Mouse (Mus musculus) midbrain, embryonic 13.5 days (tissue): ENCODE data around the gene Ppp6r1. TPM values are rescaled to one million over a fixed set of nuclear protein-coding genes. Genes with fewer than 3 reads are reported as not detected.
"Not testable (repeated sequence)": the region's sequence is repeated elsewhere in the genome, so short reads cannot be mapped to it uniquely, and the experiment has no call there.

Experiments
- ATAC-seq: fragments of 200-750 bp; cut with Nextera tagmentation; 2 replicates; pipeline ENCODE4 v1.8.0; 2017; ENCODE audit warnings: mild to moderate bottlenecking, moderate TSS enrichment, moderate library complexity
- H3K27ac ChIP-seq: fragments of 300-500 bp; sonication (generic); 2 replicates; pipeline ENCODE4 v1.5.1; 2015; ENCODE audit warnings: inconsistent platforms, mild to moderate bottlenecking, moderate library complexity
- H3K27me3 ChIP-seq: fragments of 300-500 bp; sonication (generic); 2 replicates; pipeline ENCODE4 v1.6.1; 2015; ENCODE audit warnings: mild to moderate bottlenecking, inconsistent platforms
- H3K36me3 ChIP-seq: fragments of 300-500 bp; sonication (generic); 2 replicates; pipeline ENCODE4 v1.6.1; 2015; ENCODE audit warnings: mild to moderate bottlenecking, inconsistent platforms
- H3K4me1 ChIP-seq: fragments of 300-500 bp; sonication (generic); replicated peaks from 2 replicates; pipeline ENCODE4 v1.6.1; 2015; ENCODE audit warnings: inconsistent platforms
- H3K4me2 ChIP-seq: fragments of 300-500 bp; sonication (generic); replicated peaks from 2 replicates; pipeline ENCODE4 v1.6.1; 2015; ENCODE audit warnings: moderate library complexity, mild to moderate bottlenecking, inconsistent platforms
- H3K4me3 ChIP-seq: fragments of 300-500 bp; sonication (generic); replicated peaks from 2 replicates; pipeline ENCODE4 v1.5.1; 2015; ENCODE audit warnings: mild to moderate bottlenecking, inconsistent platforms
- H3K9ac ChIP-seq: fragments of 300-500 bp; sonication (generic); replicated peaks from 2 replicates; pipeline ENCODE4 v1.6.1; 2015; ENCODE audit warnings: mild to moderate bottlenecking, inconsistent platforms
- H3K9me3 ChIP-seq: fragments of 300-500 bp; sonication (generic); 2 replicates; pipeline ENCODE4 v1.6.1; 2016; ENCODE audit warnings: mild to moderate bottlenecking, inconsistent platforms
- WGBS: fragments of 180-500 bp; shearing (Covaris S2); methylation state at CpG from one replicate; pipeline ENCODE4 v1.1.7; 2015; 5-methylcytosine and 5-hydroxymethylcytosine counted together
- polyA plus RNA-seq: library from polyadenylated mRNA; unstranded; fragments of >200 nt; fragmentation: Nextera tagmentation; extraction: Ambion mirVana; gene quantifications from 2 replicates; pipeline ENCODE4 v1.2.1, GENCODE M21; 2015

Ppp6r1 gene
- polyA plus RNA-seq, 1 experiment from 2014 or later: 11.4 TPM

- Histone ChIP-seq H3K4me3 (no peak overlapping the region), H3K27me3 (no peaks in the 10 kb centered on the region), H3K9ac (no peak overlapping the region), H3K4me2 (no peak overlapping the region), H3K9me3 (no peaks in the 10 kb centered on the region), H3K36me3 (no peaks in the 10 kb centered on the region), H3K27ac (no peak overlapping the region), H3K4me1 (no peaks in the 10 kb centered on the region)
- 82% methylated on average over 12 of the region's 12 CpGs for WGBS
- ATAC-seq: no peak
These were observed 47.3 kb downstream of the Ppp6r1 start for GRCm38 (mm10) chr7:4611511-4611910.

GRCm38 (mm10) chr7:4608002-4608401 lies 50.8 kb downstream of the Ppp6r1 start:
- Histone ChIP-seq H3K4me2 (no peak overlapping the region), H3K9ac (no peak overlapping the region), H3K27ac (no peak overlapping the region), H3K4me3 (no peak overlapping the region), H3K36me3 (no peaks in the 10 kb centered on the region), H3K27me3 (no peaks in the 10 kb centered on the region), H3K9me3 (no peaks in the 10 kb centered on the region), H3K4me1 (no peaks in the 10 kb centered on the region)
- ATAC-seq: no peak
- 68% methylated on average over 5 of the region's 5 CpGs for WGBS

GRCm38 (mm10) chr7:4603873-4604272 lies 54.9 kb downstream of the Ppp6r1 start, which contains the start of gene Ptprh:
Ptprh (minus strand) TSS chr7:4604041.
- Histone ChIP-seq H3K36me3 (no peaks in the 10 kb centered on the region), H3K4me1 (no peaks in the 10 kb centered on the region), H3K9ac (no peak within 1 kb of the TSS), H3K9me3 (0 out of 2 replicates have a peak, but pooled peaks cover 3% of the 10 kb centered on the region), H3K27me3 (no peaks in the 10 kb centered on the region), H3K27ac (no peak within 1 kb of the TSS), H3K4me2 (no peak within 1 kb of the TSS), H3K4me3 (no peak within 1 kb of the TSS)
- WGBS: 84% methylated on average over 6 of the region's 6 CpGs
- no peak for ATAC-seq

GRCm38 (mm10) chr7:4602969-4603368 lies 55.9 kb downstream of the Ppp6r1 start:
- Histone ChIP-seq H3K4me3 (no peak overlapping the region), H3K27ac (no peak overlapping the region), H3K4me2 (no peak overlapping the region), H3K27me3 (no peaks in the 10 kb centered on the region), H3K9me3 (0 out of 2 replicates have a peak, but pooled peaks cover 3% of the 10 kb centered on the region), H3K4me1 (no peaks in the 10 kb centered on the region), H3K9ac (no peak overlapping the region), H3K36me3 (no peaks in the 10 kb centered on the region)
- ATAC-seq: no peak
- 88% methylated on average over 6 of the region's 6 CpGs for WGBS

GRCm38 (mm10) chr7:4597046-4597445 lies 61.8 kb downstream of the Ppp6r1 start:
- not testable (repeated sequence) for H3K27me3 ChIP-seq, H3K4me3 ChIP-seq, H3K9ac ChIP-seq, H3K36me3 ChIP-seq, H3K9me3 ChIP-seq, H3K27ac ChIP-seq, ATAC-seq, H3K4me2 ChIP-seq, H3K4me1 ChIP-seq
- 77% methylated on average over 4 of the region's 4 CpGs for WGBS

Other genes starting within 250 kb of the Ppp6r1 start
- gene Rdh13, start 213.4 kb downstream of the Ppp6r1 start, polyA plus RNA-seq: 37.9 and 41.6 TPM in 2 replicates
- 5.5 and 8.2 TPM in 2 replicates for gene Eps8l1, start 198.3 kb downstream of the Ppp6r1 start, polyA plus RNA-seq
- gene Ppp1r12c, start 157.3 kb downstream of the Ppp6r1 start, polyA plus RNA-seq: 34.9 and 51.9 TPM in 2 replicates
- gene Tnnt1, start 142.6 kb downstream of the Ppp6r1 start, polyA plus RNA-seq: 5.4 and 6.3 TPM in 2 replicates
- gene Tnni3, start 134.8 kb downstream of the Ppp6r1 start, polyA plus RNA-seq: 1.4 and 2.3 TPM in 2 replicates
- 1.5 and 2.3 TPM in 2 replicates for gene Dnaaf3, start 126.6 kb downstream of the Ppp6r1 start, polyA plus RNA-seq
- 92.2 and 97.8 TPM in 2 replicates for gene Syt5, start 111.5 kb downstream of the Ppp6r1 start, polyA plus RNA-seq
- 0.35 and 0.67 TPM in 2 replicates for gene Ptprh, start 55.0 kb downstream of the Ppp6r1 start, polyA plus RNA-seq
- gene Tmem86b, start 27.6 kb downstream of the Ppp6r1 start, polyA plus RNA-seq: 3.8 and 3.9 TPM in 2 replicates
- 122 and 123 TPM in 2 replicates for gene Hspbp1, start 26.0 kb upstream of the Ppp6r1 start, polyA plus RNA-seq
- 6.8 and 7.6 TPM in 2 replicates for gene Brsk1, start 31.6 kb upstream of the Ppp6r1 start, polyA plus RNA-seq
- gene Tmem150b, start 66.2 kb upstream of the Ppp6r1 start, polyA plus RNA-seq: 0.22 and 0.24 TPM in 2 replicates
- 90.0 and 92.5 TPM in 2 replicates for gene Kmt5c, start 81.1 kb upstream of the Ppp6r1 start, polyA plus RNA-seq
- 19.7 and 22.9 TPM in 2 replicates for gene Cox6b2, start 94.1 kb upstream of the Ppp6r1 start, polyA plus RNA-seq
- not detected in 2 replicates for gene Fam71e2, start 112.3 kb upstream of the Ppp6r1 start, polyA plus RNA-seq
- 0.48 and 1.1 TPM in 2 replicates for gene Il11, start 123.8 kb upstream of the Ppp6r1 start, polyA plus RNA-seq
- gene Tmem190, start 123.9 kb upstream of the Ppp6r1 start, polyA plus RNA-seq: 0.45 TPM in 1 of 2 replicates, not detected in the other
- 2.5 and 3.0 TPM in 2 replicates for gene Tmem238, start 130.6 kb upstream of the Ppp6r1 start, polyA plus RNA-seq
- 224 and 265 TPM in 2 replicates for gene Rpl28, start 133.9 kb upstream of the Ppp6r1 start, polyA plus RNA-seq
- gene Ube2s, start 153.6 kb upstream of the Ppp6r1 start, polyA plus RNA-seq: 281 and 301 TPM in 2 replicates
- 8.8 and 9.7 TPM in 2 replicates for gene Shisa7, start 185.7 kb upstream of the Ppp6r1 start, polyA plus RNA-seq
- gene Isoc2b, start 211.2 kb upstream of the Ppp6r1 start, polyA plus RNA-seq: 3.3 and 5.3 TPM in 2 replicates
- gene Isoc2a, start 218.1 kb upstream of the Ppp6r1 start, polyA plus RNA-seq: 0.43 and 0.65 TPM in 2 replicates
- gene Gm36210, start 247.5 kb upstream of the Ppp6r1 start, polyA plus RNA-seq: 0.31 and 0.32 TPM in 2 replicates